Mouse (Mus musculus) CH12.LX (cell line): ENCODE results near the gene Gcnt2. TPM values are rescaled to one million over a fixed set of nuclear protein-coding genes. Genes with fewer than 3 reads are reported as not detected.
A peak's percentile ranks its signal among the peaks of the same experiment; 100 is the strongest.

Experiments
- DNase-seq: peaks from one replicate; pipeline ENCODE4 v3.0.0-alpha.2; 2013; ENCODE audit errors: extremely low read depth
- H3K27ac ChIP-seq: 2 replicates; pipeline ENCODE4 v1.5.1; 2012; ENCODE audit warnings: low read depth, mild to moderate bottlenecking, control low read depth, moderate library complexity; ENCODE audit not compliant: insufficient read depth
- H3K27me3 ChIP-seq: replicated peaks from 2 replicates; pipeline ENCODE3; 2012; ENCODE audit warnings: inconsistent platforms
- H3K36me3 ChIP-seq, 2 experiments: replicated peaks in 1 of 2; 2 replicates each; pipeline versions ENCODE3 to v1.6.1; 2012; ENCODE audit warnings: inconsistent platforms in 1 of 2, low read length in 1 of 2, mild to moderate bottlenecking in 1 of 2, mixed read lengths in 1 of 2, moderate library complexity in 1 of 2; ENCODE audit not compliant: control insufficient read depth in 1 of 2, insufficient read depth in 1 of 2
- H3K4me1 ChIP-seq, 2 experiments: 2 replicates each; pipeline ENCODE4 v1.6.1; 2012; ENCODE audit warnings: inconsistent platforms in 1 of 2, moderate library complexity in 1 of 2; ENCODE audit not compliant: insufficient read depth in 2 of 2, control insufficient read depth in 1 of 2
- H3K4me2 ChIP-seq: 2 replicates; pipeline ENCODE4 v1.6.1; 2012; ENCODE audit warnings: low read depth, mild to moderate bottlenecking, control low read depth; ENCODE audit not compliant: poor library complexity, insufficient read depth, severe bottlenecking
- H3K4me3 ChIP-seq, 3 experiments: fragments of 150-350 bp in 1 of 3; sonication (generic) in 1 of 3; replicated peaks in 1 of 3; 2 replicates each; pipeline versions ENCODE3 to v1.5.1; 2011 to 2012; ENCODE audit warnings: low read depth in 2 of 3, low read length in 2 of 3, mild to moderate bottlenecking in 2 of 3, moderate library complexity in 2 of 3, control low read depth in 1 of 3, improper control_type of control experiment in 1 of 3, inconsistent platforms in 1 of 3, mixed read lengths in 1 of 3; ENCODE audit not compliant: poor library complexity in 1 of 3
- H3K79me2 ChIP-seq: replicated peaks from 2 replicates; pipeline ENCODE4 v1.6.1; 2012; ENCODE audit warnings: mild to moderate bottlenecking, moderate library complexity; ENCODE audit not compliant: control insufficient read depth, poor library complexity, insufficient read depth, severe bottlenecking; ENCODE audit errors: extremely low read depth
- H3K9ac ChIP-seq: 2 replicates; pipeline ENCODE4 v1.6.1; 2012; ENCODE audit warnings: low read depth, mild to moderate bottlenecking, control low read depth, moderate library complexity; ENCODE audit not compliant: insufficient read depth
- H3K9me3 ChIP-seq: replicated peaks from 2 replicates; pipeline ENCODE3; 2012; ENCODE audit warnings: low read length, inconsistent platforms, mixed read lengths
- BHLHE40 ChIP-seq: IDR thresholded peaks from 2 replicates; pipeline ENCODE4 v1.6.1; 2011; ENCODE audit warnings: mild to moderate bottlenecking, low read depth, low read length, improper control_type of control experiment
- CHD1 ChIP-seq: IDR thresholded peaks from 2 replicates; pipeline ENCODE4 v1.6.1; 2012; ENCODE audit warnings: low read depth, low read length, improper control_type of control experiment, inconsistent platforms
- CHD2 ChIP-seq: IDR thresholded peaks from 2 replicates; pipeline ENCODE4 v1.6.1; 2011; ENCODE audit warnings: low read length, improper control_type of control experiment
- CTCF ChIP-seq, 2 experiments: IDR thresholded peaks in 1 of 2; conservative IDR thresholded peaks in 1 of 2; 2 replicates each; pipeline ENCODE4 v1.5.1; 2011 to 2012; ENCODE audit warnings: low read depth in 2 of 2, low read length in 2 of 2, improper control_type of control experiment in 1 of 2, inconsistent platforms in 1 of 2, mild to moderate bottlenecking in 1 of 2, moderate library complexity in 1 of 2
- E2F4 ChIP-seq: IDR thresholded peaks from 2 replicates; pipeline ENCODE4 v1.6.1; 2011; ENCODE audit warnings: low read depth, low read length, improper control_type of control experiment; ENCODE audit not compliant: insufficient replicate concordance
- HCFC1 ChIP-seq: IDR thresholded peaks from 2 replicates; pipeline ENCODE4 v1.6.1; 2012; ENCODE audit warnings: low read depth, mild to moderate bottlenecking, inconsistent platforms, low read length, improper control_type of control experiment
- IRF4 ChIP-seq: IDR thresholded peaks from 2 replicates; pipeline ENCODE4 v1.6.1; 2014; ENCODE audit warnings: low read depth, mild to moderate bottlenecking, inconsistent platforms, low read length, improper control_type of control experiment
- JUN ChIP-seq: IDR thresholded peaks from 2 replicates; pipeline ENCODE4 v1.6.1; 2011; ENCODE audit warnings: low read depth, mild to moderate bottlenecking, low read length, improper control_type of control experiment, moderate library complexity; ENCODE audit not compliant: insufficient read depth
- MAZ ChIP-seq: IDR thresholded peaks from 2 replicates; pipeline ENCODE4 v1.6.1; 2012; ENCODE audit warnings: low read depth, mild to moderate bottlenecking, inconsistent platforms, low read length, improper control_type of control experiment, moderate library complexity
- MEF2A ChIP-seq: IDR thresholded peaks from 2 replicates; pipeline ENCODE4 v1.6.1; 2014; ENCODE audit warnings: low read depth, mild to moderate bottlenecking, inconsistent platforms, low read length, improper control_type of control experiment, borderline replicate concordance
- MYC ChIP-seq: IDR thresholded peaks from 2 replicates; pipeline ENCODE4 v1.6.1; 2011; ENCODE audit warnings: low read depth, mild to moderate bottlenecking, improper control_type of control experiment, low read length
- NRF1 ChIP-seq: IDR thresholded peaks from 2 replicates; pipeline ENCODE4 v1.6.1; 2014; ENCODE audit warnings: low read depth, mild to moderate bottlenecking, inconsistent platforms, low read length, improper control_type of control experiment, moderate library complexity
- POLR2AphosphoS2 ChIP-seq: IDR thresholded peaks from 2 replicates; pipeline ENCODE4 v1.6.1; 2011; ENCODE audit warnings: low read depth, low read length, improper control_type of control experiment
- RAD21 ChIP-seq: IDR thresholded peaks from 2 replicates; pipeline ENCODE4 v1.6.1; 2011; ENCODE audit warnings: low read depth, mild to moderate bottlenecking, low read length, improper control_type of control experiment, moderate library complexity
- SMC3 ChIP-seq: IDR thresholded peaks from 2 replicates; pipeline ENCODE4 v1.6.1; 2011; ENCODE audit warnings: low read depth, low read length, improper control_type of control experiment
- TBP ChIP-seq: conservative IDR thresholded peaks from 2 replicates; pipeline ENCODE4 v1.6.1; 2011; ENCODE audit warnings: low read depth, low read length, improper control_type of control experiment
- TCF12 ChIP-seq: IDR thresholded peaks from 2 replicates; pipeline ENCODE4 v1.6.1; 2014; ENCODE audit warnings: low read depth, mild to moderate bottlenecking, inconsistent platforms, low read length, improper control_type of control experiment
- ZKSCAN1 ChIP-seq: IDR thresholded peaks from 2 replicates; pipeline ENCODE4 v1.6.1; 2012; ENCODE audit warnings: low read depth, inconsistent platforms, low read length, improper control_type of control experiment, borderline replicate concordance
- dilution Hi-C: fragments of 300-500 bp; cut with MboI; formaldehyde crosslinking; loops from 2 replicates; pipeline ENCODE4 v1.14.3; 2020; ENCODE audit warnings: low sequenced_read_pairs; ENCODE audit not compliant: extremely low pct_unique_long_range_greater_than_20kb, extremely low pct_ligation_motif_present
- in situ Hi-C: fragments of 300-500 bp; cut with MboI; formaldehyde crosslinking; loops from 3 replicates; pipeline ENCODE4 v1.14.3; 2019; ENCODE audit warnings: low sequenced_read_pairs, low pct_ligation_motif_present, low pct_unique_long_range_greater_than_20kb, mixed read lengths
- polyA plus RNA-seq: library from polyadenylated mRNA; unstranded; fragments of >175 nt; gene quantifications from 2 replicates; pipeline ENCODE4 v1.2.1, GENCODE M21; 2012; ENCODE audit warnings: low read depth; ENCODE audit not compliant: insufficient read length
- total RNA-seq, 2 experiments: library from RNA; depleted of rRNA; stranded (reverse); fragments of 300-350 nt in 1 of 2; fragments of >200 nt in 1 of 2; gene quantifications; 2 replicates each; pipeline ENCODE4 v1.2.3; 2012 to 2014

The Gcnt2 gene
- total and polyA plus RNA-seq, 3 experiments = not detected

DNA sequence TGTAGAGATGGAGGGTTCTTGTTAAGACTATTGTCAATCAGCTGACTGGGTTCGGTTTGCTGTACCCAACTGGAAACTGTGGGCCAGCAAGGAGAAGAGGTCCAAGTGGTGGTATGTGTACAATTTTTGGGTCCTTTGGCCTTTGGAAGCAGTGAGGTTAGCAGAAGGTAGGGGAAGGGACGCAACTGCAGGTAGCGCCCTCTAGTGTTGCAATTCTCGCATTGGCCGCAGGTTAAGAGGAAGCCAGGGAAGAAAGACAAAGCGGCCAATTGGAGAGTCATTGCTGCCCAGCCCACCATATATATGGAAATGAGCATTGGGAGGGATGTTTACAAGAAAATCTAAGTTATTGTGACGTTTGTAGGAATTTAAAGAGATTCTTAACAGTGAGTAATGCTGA, 118.1 kb downstream of the Gcnt2 start:
- DNase-seq = peak; percentile 71
- no peak overlapping the region for H3K4me3 ChIP-seq
- H3K4me1 ChIP-seq = peaks cover 0 to 10% of the 10 kb centered on the region in 2 experiments; a peak in 2 of 4 replicates
- no peaks in the 10 kb centered on the region for H3K79me2 ChIP-seq
- dilution Hi-C loops (no loop called here), in situ Hi-C loops (loop anchor here (10.0 kb wide), 1 partner anchor 133 kb away; no protein-coding TSS in a partner anchor)
- TF ChIP-seq E2F4 = no peak
- TF ChIP-seq RAD21 = peak; percentile 47
- TF ChIP-seq TCF12 = no peak
- TF ChIP-seq SMC3 = peak; percentile 76
- no peak for TF ChIP-seq CHD2
- peak; percentile 73 to 82 for TF ChIP-seq CTCF (conservative IDR thresholded peaks at IDR 0.05 in 1 of 2, IDR thresholded peaks at IDR 0.05 in 1 of 2; ENCODE audit: low read depth in 2 of 2, low read length in 2 of 2)
- H3K9me3 ChIP-seq = no peaks in the 10 kb centered on the region
- no peak overlapping the region for H3K4me2 ChIP-seq
- H3K36me3 ChIP-seq = no peaks in the 10 kb centered on the region
- H3K27ac ChIP-seq = no peak overlapping the region
- H3K27me3 ChIP-seq = no peaks in the 10 kb centered on the region
- no peak overlapping the region for H3K9ac ChIP-seq

- H3K4me3 ChIP-seq = no peak overlapping the region
- no peak for DNase-seq
- H3K4me2 ChIP-seq = no peak overlapping the region; the same call in 1 of the 2 replicates
- peaks cover 0 to 10% of the 10 kb centered on the region in 2 experiments; a peak in 2 of 4 replicates for H3K4me1 ChIP-seq
- H3K9me3 ChIP-seq = no peaks in the 10 kb centered on the region
- TF ChIP-seq JUN = no peak
- no peak for TF ChIP-seq NRF1
- TF ChIP-seq IRF4 = no peak
- no peak for TF ChIP-seq E2F4
- TF ChIP-seq HCFC1 = no peak
- TF ChIP-seq TBP = no peak
- TF ChIP-seq MEF2A = no peak
- no peak for TF ChIP-seq CHD2
- no peak for TF ChIP-seq MAZ
- TF ChIP-seq POLR2AphosphoS2 = no peak
- TF ChIP-seq ZKSCAN1 = no peak
- TF ChIP-seq CHD1 = no peak
- TF ChIP-seq TCF12 = no peak
- TF ChIP-seq BHLHE40 = no peak
- TF ChIP-seq MYC = no peak
- H3K9ac ChIP-seq = no peak overlapping the region
- H3K79me2 ChIP-seq = no peaks in the 10 kb centered on the region
- in situ Hi-C loops = loop anchor here (10.0 kb wide), 1 partner anchor 134 kb away; no protein-coding TSS in a partner anchor
- H3K27ac ChIP-seq = no peak overlapping the region
- H3K36me3 ChIP-seq = no peaks in the 10 kb centered on the region
- H3K27me3 ChIP-seq = no peaks in the 10 kb centered on the region
- dilution Hi-C loops = no loop called here
These were observed 119.1 kb downstream of the Gcnt2 start for GRCm38 (mm10) chr13:40978652-40979051.
